Mouse (Mus musculus) myocyte (in vitro differentiated cells): ENCODE measurements at regions not wholly inside any gene's neighbourhood (a gene's known extent, or its start where the extent isn't known, plus 50 kb on each side); places are given as distances from the start of the nearest gene placed in this dataset.

Experiments used
- H3K27me3 ChIP-seq: one replicate; pipeline ENCODE4 v1.6.1; 2011; ENCODE audit not compliant: control insufficient read depth, insufficient read depth, insufficient read length
- H3K36me3 ChIP-seq: one replicate; pipeline ENCODE4 v1.6.1; 2011; ENCODE audit not compliant: control insufficient read depth, insufficient read depth
- H3K4me2 ChIP-seq: one replicate; pipeline ENCODE4 v1.6.1; 2011; ENCODE audit warnings: low read depth, control low read depth
- H3K4me3 ChIP-seq: one replicate; pipeline ENCODE4 v1.5.1; 2011; ENCODE audit warnings: mild to moderate bottlenecking, control low read depth, moderate library complexity
- H3K79me2 ChIP-seq: one replicate; pipeline ENCODE4 v1.6.1; 2011; ENCODE audit not compliant: control insufficient read depth, insufficient read depth
- H3ac ChIP-seq: one replicate; pipeline ENCODE4 v1.6.1; 2011; ENCODE audit not compliant: control insufficient read depth, insufficient read length
- CEBPB ChIP-seq: IDR thresholded peaks from 2 replicates; pipeline ENCODE4 v1.6.1; 2011; ENCODE audit warnings: mild to moderate bottlenecking, moderate library complexity; ENCODE audit not compliant: poor library complexity, insufficient read depth, severe bottlenecking
- E2F4 ChIP-seq: IDR thresholded peaks from one replicate; pipeline ENCODE4 v1.6.1; 2011; ENCODE audit warnings: mild to moderate bottlenecking, control low read depth, moderate library complexity; ENCODE audit not compliant: insufficient read depth
- MAX ChIP-seq: IDR thresholded peaks from one replicate; pipeline ENCODE4 v1.6.1; 2011; ENCODE audit warnings: low read depth, mild to moderate bottlenecking, control low read depth
- MYOD1 ChIP-seq, 3 experiments: IDR thresholded peaks; one replicate each; pipeline ENCODE4 v1.6.1; 2011; ENCODE audit warnings: control low read depth in 2 of 3, low read depth in 2 of 3, mild to moderate bottlenecking in 2 of 3, moderate library complexity in 1 of 3; ENCODE audit not compliant: insufficient read length in 2 of 3, control insufficient read depth in 1 of 3
- MYOG ChIP-seq, 3 experiments: IDR thresholded peaks; one replicate each; pipeline ENCODE4 v1.6.1; 2011; ENCODE audit warnings: control low read depth in 2 of 3, low read depth in 2 of 3, mild to moderate bottlenecking in 2 of 3; ENCODE audit not compliant: insufficient read length in 2 of 3, control insufficient read depth in 1 of 3, insufficient read depth in 1 of 3
- POLR2A ChIP-seq: IDR thresholded peaks from one replicate; pipeline ENCODE4 v1.6.1; 2011; ENCODE audit warnings: low read depth, mild to moderate bottlenecking, control low read depth, moderate library complexity; ENCODE audit not compliant: insufficient read length
- POLR2AphosphoS2 ChIP-seq: IDR thresholded peaks from one replicate; pipeline ENCODE4 v1.6.1; 2011; ENCODE audit warnings: low read depth, control low read depth; ENCODE audit not compliant: insufficient read length
- REST ChIP-seq: IDR thresholded peaks from one replicate; pipeline ENCODE4 v1.6.1; 2011; ENCODE audit warnings: mild to moderate bottlenecking, control low read depth, moderate library complexity; ENCODE audit not compliant: insufficient read depth, insufficient read length
- SRF ChIP-seq: IDR thresholded peaks from one replicate; pipeline ENCODE4 v1.6.1; 2011; ENCODE audit warnings: low read depth; ENCODE audit not compliant: control insufficient read depth, insufficient read length
- TCF12 ChIP-seq: IDR thresholded peaks from one replicate; pipeline ENCODE4 v1.6.1; 2011; ENCODE audit warnings: mild to moderate bottlenecking, control low read depth; ENCODE audit not compliant: poor library complexity, insufficient read depth, severe bottlenecking
- TCF3 ChIP-seq: IDR thresholded peaks from one replicate; pipeline ENCODE4 v1.6.1; 2011; ENCODE audit warnings: low read depth, control low read depth; ENCODE audit not compliant: insufficient read length
- USF1 ChIP-seq: IDR thresholded peaks from one replicate; pipeline ENCODE4 v1.6.1; 2011; ENCODE audit warnings: low read depth, mild to moderate bottlenecking, control low read depth, moderate library complexity

- Histone ChIP-seq H3K36me3 (no peaks in the 10 kb centered on the region), H3K4me2 (no peak overlapping the region), H3K27me3 (no peaks in the 10 kb centered on the region), H3K4me3 (no peak overlapping the region), H3K79me2 (no peaks in the 10 kb centered on the region), H3ac (no peak overlapping the region)
- TF ChIP-seq POLR2AphosphoS2: no peak
- TF ChIP-seq USF1: no peak
- TF ChIP-seq E2F4: no peak
- TF ChIP-seq MAX: no peak
- TF ChIP-seq MYOD1 (IDR thresholded peaks at IDR 0.05; ENCODE audit: control insufficient read depth in 1 of 3, insufficient read length in 2 of 3, low read depth in 2 of 3): no peak
- no peak for TF ChIP-seq SRF
- TF ChIP-seq POLR2A: no peak
- TF ChIP-seq MYOG (IDR thresholded peaks at IDR 0.05; ENCODE audit: control insufficient read depth in 1 of 3, insufficient read depth in 1 of 3, insufficient read length in 2 of 3, low read depth in 2 of 3): no peak
- no peak for TF ChIP-seq REST
- no peak for TF ChIP-seq TCF12
- no peak for TF ChIP-seq TCF3
- TF ChIP-seq CEBPB: no peak
Measured at GRCm38 (mm10) chr15:86566111-86566510, 351.9 kb downstream of the Tbc1d22a start.

GRCm38 (mm10) chr15:86574311-86574710, 360.1 kb downstream of the Tbc1d22a start:
- Histone ChIP-seq H3K36me3 (no peaks in the 10 kb centered on the region), H3K4me2 (no peak overlapping the region), H3K79me2 (no peaks in the 10 kb centered on the region), H3ac (no peak overlapping the region), H3K27me3 (no peaks in the 10 kb centered on the region), H3K4me3 (no peak overlapping the region)
- TF ChIP-seq TCF3 (no peak), CEBPB (no peak), MYOD1 (IDR thresholded peaks at IDR 0.05; ENCODE audit: control insufficient read depth in 1 of 3, insufficient read length in 2 of 3, low read depth in 2 of 3) (no peak), POLR2AphosphoS2 (no peak), POLR2A (no peak), MAX (no peak), REST (no peak), USF1 (no peak), TCF12 (no peak), SRF (no peak), E2F4 (no peak), MYOG (IDR thresholded peaks at IDR 0.05; ENCODE audit: control insufficient read depth in 1 of 3, insufficient read depth in 1 of 3, insufficient read length in 2 of 3, low read depth in 2 of 3) (no peak)

GRCm38 (mm10) chr15:86576666-86577065, 362.4 kb downstream of the Tbc1d22a start:
- Histone ChIP-seq H3K36me3 (no peaks in the 10 kb centered on the region), H3K4me3 (no peak overlapping the region), H3ac (no peak overlapping the region), H3K27me3 (no peaks in the 10 kb centered on the region), H3K4me2 (no peak overlapping the region), H3K79me2 (no peaks in the 10 kb centered on the region)
- TF ChIP-seq MYOD1 (IDR thresholded peaks at IDR 0.05; ENCODE audit: control insufficient read depth in 1 of 3, insufficient read length in 2 of 3, low read depth in 2 of 3) (no peak), POLR2A (no peak), POLR2AphosphoS2 (no peak), E2F4 (no peak), MYOG (IDR thresholded peaks at IDR 0.05; ENCODE audit: control insufficient read depth in 1 of 3, insufficient read depth in 1 of 3, insufficient read length in 2 of 3, low read depth in 2 of 3) (no peak), TCF3 (no peak), MAX (no peak), SRF (no peak), CEBPB (no peak), TCF12 (no peak), USF1 (no peak), REST (no peak)

GRCm38 (mm10) chr15:86578689-86579088, 364.4 kb downstream of the Tbc1d22a start:
- TF ChIP-seq MYOD1 (IDR thresholded peaks at IDR 0.05; ENCODE audit: control insufficient read depth in 1 of 3, insufficient read length in 2 of 3, low read depth in 2 of 3) (no peak), POLR2AphosphoS2 (no peak), MAX (no peak), E2F4 (no peak), CEBPB (no peak), REST (no peak), POLR2A (no peak), SRF (no peak), USF1 (no peak), TCF12 (no peak)
- H3K79me2 ChIP-seq: no peaks in the 10 kb centered on the region
- H3K27me3 ChIP-seq: no peaks in the 10 kb centered on the region
- no peak overlapping the region for H3ac ChIP-seq
- no peak overlapping the region for H3K4me2 ChIP-seq
- H3K36me3 ChIP-seq: no peaks in the 10 kb centered on the region
- H3K4me3 ChIP-seq: no peak overlapping the region
